Mouse (Mus musculus) lung, postnatal 0 days (tissue): Measurements from ENCODE around the gene Rb1.

Experiments used
- CTCF ChIP-seq: IDR thresholded peaks from 2 replicates; pipeline ENCODE4 v1.5.1; 2016; ENCODE audit warnings: antibody characterized with exemption, mild to moderate bottlenecking
- EP300 ChIP-seq: IDR thresholded peaks from 2 replicates; pipeline ENCODE4 v1.6.1; 2016; ENCODE audit warnings: antibody characterized with exemption, mild to moderate bottlenecking, control low read depth

GRCm38 (mm10) chr14:73169926-73170844 lies 155.4 kb downstream of the Rb1 start:
- no peak for TF ChIP-seq CTCF
- no peak for TF ChIP-seq EP300
